Mouse (Mus musculus) heart, adult 2 months (tissue): Measurements from ENCODE around the gene Elmsan1.

ENCODE experiments used
- CTCF ChIP-seq: fragments of 200-600 bp; IDR thresholded peaks from 2 replicates; pipeline ENCODE4 v1.8.1; 2022; ENCODE audit warnings: antibody characterized with exemption, mild to moderate bottlenecking, moderate library complexity
- EP300 ChIP-seq: fragments of 200-500 bp; IDR thresholded peaks from 2 replicates; pipeline ENCODE4 v1.6.1; 2011; ENCODE audit warnings: low read depth, low read length, control low read depth; ENCODE audit not compliant: insufficient read depth
- POLR2A ChIP-seq: fragments of 200-500 bp; IDR thresholded peaks from 2 replicates; pipeline ENCODE4 v1.6.1; 2011; ENCODE audit warnings: mild to moderate bottlenecking, low read depth, low read length, control low read depth; ENCODE audit not compliant: insufficient read depth

GRCm38 (mm10) chr12:84153414-84153813 lies 65.3 kb downstream of the Elmsan1 start:
- TF ChIP-seq CTCF: no peak
- TF ChIP-seq POLR2A: no peak
- TF ChIP-seq EP300: no peak
